Mouse (Mus musculus) heart, adult 2 months (tissue): ENCODE data around the gene Gm19345.

ENCODE experiments used
- CTCF ChIP-seq: fragments of 200-600 bp; IDR thresholded peaks from 2 replicates; pipeline ENCODE4 v1.8.1; 2022; ENCODE audit warnings: antibody characterized with exemption, mild to moderate bottlenecking, moderate library complexity
- EP300 ChIP-seq: fragments of 200-500 bp; IDR thresholded peaks from 2 replicates; pipeline ENCODE4 v1.6.1; 2011; ENCODE audit warnings: low read depth, low read length, control low read depth; ENCODE audit not compliant: insufficient read depth
- POLR2A ChIP-seq: fragments of 200-500 bp; IDR thresholded peaks from 2 replicates; pipeline ENCODE4 v1.6.1; 2011; ENCODE audit warnings: mild to moderate bottlenecking, low read depth, low read length, control low read depth; ENCODE audit not compliant: insufficient read depth

DNA sequence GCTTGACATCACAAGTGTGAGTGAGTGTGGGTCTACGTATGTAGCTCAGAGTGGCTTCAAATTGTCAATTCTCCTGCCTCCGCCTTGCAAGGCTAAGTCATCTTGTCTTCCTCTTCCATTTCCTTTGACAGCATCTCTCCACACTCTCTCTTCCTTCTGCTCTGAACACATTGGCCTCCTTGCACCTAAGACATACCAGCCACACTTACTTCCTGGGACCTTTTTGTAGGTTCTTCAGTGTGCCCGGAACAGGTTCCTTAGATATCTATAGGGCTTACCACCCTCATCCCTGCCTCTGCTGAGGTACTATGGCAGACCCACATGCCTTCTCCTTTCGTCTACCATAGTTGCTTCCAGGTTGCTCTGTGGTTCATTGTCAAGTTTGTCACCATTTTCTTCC is 38.6 kb upstream of the Gm19345 start:
- TF ChIP-seq CTCF = no peak
- no peak for TF ChIP-seq POLR2A
- no peak for TF ChIP-seq EP300
